Mouse (Mus musculus) adrenal gland, adult 2 months (tissue): ENCODE results near the gene Sumo2. TPM values are rescaled to one million over a fixed set of nuclear protein-coding genes. Genes with fewer than 3 reads are reported as not detected.
"Not testable (repeated sequence)": the region's sequence is repeated elsewhere in the genome, so short reads cannot be mapped to it uniquely, and the experiment has no call there.

ENCODE experiments used
- DNase-seq: peaks from one replicate; pipeline ENCODE4 v3.0.0; 2021
- long read RNA-seq: library from polyadenylated mRNA; stranded (forward); transcript quantifications from one replicate; pipeline ENCODE4 v2.0.0, GENCODE M21; 2021
- polyA plus RNA-seq: library from polyadenylated mRNA; depleted of rRNA; stranded (reverse); fragments of >200 nt; gene quantifications from 2 replicates; pipeline ENCODE4 v1.2.3, GENCODE M21; 2012; rRNA removed
- total RNA-seq, 2 experiments: library from RNA; stranded (reverse); gene quantifications; 2 replicates each; pipeline ENCODE4 v1.2.3; 2021

Gene Sumo2
- total RNA-seq, result 100 to 1,000 TPM; 241 to 251 TPM
- polyA plus RNA-seq, result 15.9 and 18.9 TPM in 2 replicates
- long read RNA-seq, transcript Sumo2-207 (4 exons, 1,051 nt), result major isoform, 145 of 161 reads
- long read RNA-seq, transcript Sumo2-205 (4 exons, 911 nt), result minor isoform, 9 of 161 reads
- long read RNA-seq, partial matches to known transcripts, result 3 of 161 reads
- long read RNA-seq, other reads (novel, unspliced or antisense), result 1 of 161 reads

- DNase-seq, result peak; percentile 99
Measured at GRCm38 (mm10) chr11:115536038-115536681, at the start of gene Sumo2. Gene Sumo2, minus strand, starts transcription at chr11:115536276.

GRCm38 (mm10) chr11:115585573-115586100 is 49.6 kb upstream of the Sumo2 start:
- DNase-seq, result no peak

GRCm38 (mm10) chr11:115584376-115585073 is 48.4 kb upstream of the Sumo2 start:
- no peak for DNase-seq

- DNase-seq, result no peak
Measured at GRCm38 (mm10) chr11:115582913-115583606, 47.0 kb upstream of the Sumo2 start.

- no peak for DNase-seq
Measured at GRCm38 (mm10) chr11:115579080-115579479, 43.0 kb upstream of the Sumo2 start.

GRCm38 (mm10) chr11:115564961-115565360 is 28.9 kb upstream of the Sumo2 start:
- no peak for DNase-seq

GRCm38 (mm10) chr11:115564064-115564809 is 28.2 kb upstream of the Sumo2 start, which contains the start of gene Nup85:
Gene Nup85, plus strand, starts transcription at chr11:115564434.
- DNase-seq, result peak; percentile 96

GRCm38 (mm10) chr11:115563406-115563805 is 27.3 kb upstream of the Sumo2 start:
- DNase-seq, result no peak

GRCm38 (mm10) chr11:115555717-115556116 is 19.6 kb upstream of the Sumo2 start:
- DNase-seq, result no peak

GRCm38 (mm10) chr11:115552783-115553182 is 16.7 kb upstream of the Sumo2 start:
- DNase-seq, result no peak

GRCm38 (mm10) chr11:115543571-115543970 is 7.5 kb upstream of the Sumo2 start:
- DNase-seq, result no peak

- DNase-seq, result no peak
Measured at GRCm38 (mm10) chr11:115538045-115538444, 2.0 kb upstream of the Sumo2 start.

- DNase-seq, result peak; percentile 17
Measured at GRCm38 (mm10) chr11:115536856-115537568, 936 bp upstream of the Sumo2 start.

GRCm38 (mm10) chr11:115535401-115536037 is 557 bp downstream of the Sumo2 start:
- DNase-seq, result peak; percentile 83

- DNase-seq, result no peak
Measured at GRCm38 (mm10) chr11:115534759-115535371, 1.2 kb downstream of the Sumo2 start.

- DNase-seq, result not testable (repeated sequence)
Measured at GRCm38 (mm10) chr11:115526446-115526845, 9.6 kb downstream of the Sumo2 start.

GRCm38 (mm10) chr11:115522703-115523102 is 13.4 kb downstream of the Sumo2 start:
- DNase-seq, result no peak

GRCm38 (mm10) chr11:115522238-115522637 is 13.8 kb downstream of the Sumo2 start:
- no peak for DNase-seq

- no peak for DNase-seq
Measured at GRCm38 (mm10) chr11:115521080-115521479, 15.0 kb downstream of the Sumo2 start.

- DNase-seq, result no peak
Measured at GRCm38 (mm10) chr11:115520218-115520617, 15.9 kb downstream of the Sumo2 start.
